Mouse (Mus musculus): ENCODE results near the gene Pdgfc. TPM values are rescaled to one million over a fixed set of nuclear protein-coding genes. Genes with fewer than 3 reads are reported as not detected.
A peak's percentile ranks its signal among the peaks of the same experiment; 100 is the strongest.

Gene Pdgfc
- polyA plus RNA-seq, 1 experiment from 2014 or later: 36.4 TPM

GRCm38 (mm10) chr3:81029909-81030308 lies 6.3 kb upstream of the Pdgfc start:
- H3K4me2 ChIP-seq: no peak overlapping the region
- H3K9me3 ChIP-seq: no peaks in the 10 kb centered on the region
- 43% methylated on average over 3 of the region's 3 CpGs for WGBS
- no peaks in the 10 kb centered on the region for H3K4me1 ChIP-seq
- H3K27ac ChIP-seq: no peak overlapping the region
- H3K9ac ChIP-seq: no peak overlapping the region
- no peaks in the 10 kb centered on the region for H3K27me3 ChIP-seq
- H3K36me3 ChIP-seq: no peaks in the 10 kb centered on the region
- no peak overlapping the region for H3K4me3 ChIP-seq
- ATAC-seq (ENCODE audit: insufficient number of reproducible peaks, low FRiP score, low TSS enrichment, low read depth): no peak

GRCm38 (mm10) chr3:81030311-81030710 lies 5.9 kb upstream of the Pdgfc start:
- no peak overlapping the region for H3K4me3 ChIP-seq
- WGBS: 66% methylated on average over 2 of the region's 2 CpGs
- H3K9me3 ChIP-seq: no peaks in the 10 kb centered on the region
- no peak overlapping the region for H3K9ac ChIP-seq
- no peak overlapping the region for H3K4me2 ChIP-seq
- ATAC-seq (ENCODE audit: insufficient number of reproducible peaks, low FRiP score, low TSS enrichment, low read depth): no peak
- H3K27me3 ChIP-seq: no peaks in the 10 kb centered on the region
- H3K4me1 ChIP-seq: no peaks in the 10 kb centered on the region
- H3K27ac ChIP-seq: no peak overlapping the region
- H3K36me3 ChIP-seq: no peaks in the 10 kb centered on the region

- H3K4me2 ChIP-seq: no peak overlapping the region
- H3K36me3 ChIP-seq: no peaks in the 10 kb centered on the region
- no peak overlapping the region for H3K4me3 ChIP-seq
- peaks cover 7% of the 10 kb centered on the region for H3K4me1 ChIP-seq
- 80% methylated on average over 4 of the region's 4 CpGs for WGBS
- ATAC-seq (ENCODE audit: insufficient number of reproducible peaks, low FRiP score, low TSS enrichment, low read depth): no peak
- no peak overlapping the region for H3K27ac ChIP-seq
- no peaks in the 10 kb centered on the region for H3K9me3 ChIP-seq
- H3K27me3 ChIP-seq: no peaks in the 10 kb centered on the region
- no peak overlapping the region for H3K9ac ChIP-seq
Measured at GRCm38 (mm10) chr3:81032014-81032413, 4.2 kb upstream of the Pdgfc start.

- no peaks in the 10 kb centered on the region for H3K36me3 ChIP-seq
- H3K9ac ChIP-seq: no peak overlapping the region
- H3K27me3 ChIP-seq: no peaks in the 10 kb centered on the region
- H3K4me1 ChIP-seq: peaks cover 15% of the 10 kb centered on the region
- no peak overlapping the region for H3K27ac ChIP-seq
- no peaks in the 10 kb centered on the region for H3K9me3 ChIP-seq
- 46% methylated on average over 6 of the region's 6 CpGs for WGBS
- no peak overlapping the region for H3K4me2 ChIP-seq
- no peak for ATAC-seq (ENCODE audit: insufficient number of reproducible peaks, low FRiP score, low TSS enrichment, low read depth)
- no peak overlapping the region for H3K4me3 ChIP-seq
Measured at GRCm38 (mm10) chr3:81034336-81035102, 1.7 kb upstream of the Pdgfc start.

- H3K4me1 ChIP-seq: peaks cover 17% of the 10 kb centered on the region
- under 1% methylated on average over 68 of the region's 68 CpGs for WGBS
- peak overlapping the region; percentile 62 for H3K9ac ChIP-seq
- H3K4me3 ChIP-seq: peak overlapping the region; percentile 85
- H3K27ac ChIP-seq: peak overlapping the region; percentile 93
- no peaks in the 10 kb centered on the region for H3K9me3 ChIP-seq
- peak overlapping the region; percentile 83 for H3K4me2 ChIP-seq
- ATAC-seq (ENCODE audit: insufficient number of reproducible peaks, low FRiP score, low TSS enrichment, low read depth): peak; percentile 86
- H3K27me3 ChIP-seq: no peaks in the 10 kb centered on the region
- H3K36me3 ChIP-seq: no peaks in the 10 kb centered on the region
Measured at GRCm38 (mm10) chr3:81036554-81037311, 517 bp downstream of the Pdgfc start.

- peaks cover 17% of the 10 kb centered on the region for H3K4me1 ChIP-seq
Measured at GRCm38 (mm10) chr3:81037312-81037859, 1.2 kb downstream of the Pdgfc start.

GRCm38 (mm10) chr3:81039131-81039653 lies 3.0 kb downstream of the Pdgfc start:
- Histone ChIP-seq H3K9ac (no peak overlapping the region), H3K4me3 (peak overlapping the region; percentile 85), H3K27me3 (no peaks in the 10 kb centered on the region), H3K4me2 (peak overlapping the region; percentile 83), H3K4me1 (peaks cover 17% of the 10 kb centered on the region), H3K27ac (peak overlapping the region; percentile 13), H3K36me3 (no peaks in the 10 kb centered on the region), H3K9me3 (no peaks in the 10 kb centered on the region)
- WGBS: 26% methylated on average over 2 of the region's 2 CpGs
- no peak for ATAC-seq (ENCODE audit: insufficient number of reproducible peaks, low FRiP score, low TSS enrichment, low read depth)

More at GRCm38 (mm10) chr3:81037312-81037859, 1.2 kb downstream of the Pdgfc start:
- H3K36me3 ChIP-seq: no peaks in the 10 kb centered on the region
- H3K4me2 ChIP-seq: peak overlapping the region; percentile 83
- H3K9me3 ChIP-seq: no peaks in the 10 kb centered on the region
- peak overlapping the region; percentile 93 for H3K27ac ChIP-seq
- no peak; the same call in 1 of the 2 replicates for ATAC-seq (ENCODE audit: insufficient number of reproducible peaks, low FRiP score, low TSS enrichment, low read depth)
- no peaks in the 10 kb centered on the region for H3K27me3 ChIP-seq
- peak overlapping the region; percentile 85 for H3K4me3 ChIP-seq
- WGBS: 0% methylated on average over 34 of the region's 34 CpGs
- H3K9ac ChIP-seq: peak overlapping the region; percentile 62

GRCm38 (mm10) chr3:81044653-81045343 lies 8.6 kb downstream of the Pdgfc start:
- no peak for ATAC-seq (ENCODE audit: insufficient number of reproducible peaks, low FRiP score, low TSS enrichment, low read depth)
- WGBS: 78% methylated on average over 2 of the region's 2 CpGs
- Histone ChIP-seq H3K4me1 (peaks cover 21% of the 10 kb centered on the region), H3K27ac (no peak overlapping the region), H3K9me3 (no peaks in the 10 kb centered on the region), H3K4me3 (no peak overlapping the region), H3K9ac (no peak overlapping the region), H3K27me3 (no peaks in the 10 kb centered on the region), H3K4me2 (no peak overlapping the region), H3K36me3 (no peaks in the 10 kb centered on the region)

GRCm38 (mm10) chr3:81045344-81046050 lies 9.3 kb downstream of the Pdgfc start:
- no peaks in the 10 kb centered on the region for H3K9me3 ChIP-seq
- no peak for ATAC-seq (ENCODE audit: insufficient number of reproducible peaks, low FRiP score, low TSS enrichment, low read depth)
- H3K36me3 ChIP-seq: no peaks in the 10 kb centered on the region
- no peak overlapping the region for H3K9ac ChIP-seq
- no peak overlapping the region for H3K4me2 ChIP-seq
- no peaks in the 10 kb centered on the region for H3K27me3 ChIP-seq
- 55% methylated on average over 5 of the region's 5 CpGs for WGBS
- H3K27ac ChIP-seq: no peak overlapping the region
- H3K4me1 ChIP-seq: peaks cover 21% of the 10 kb centered on the region
- H3K4me3 ChIP-seq: no peak overlapping the region

- ATAC-seq (ENCODE audit: insufficient number of reproducible peaks, low FRiP score, low TSS enrichment, low read depth): peak; percentile 61; the same call in 1 of the 2 replicates
- 18% methylated on average over 10 of the region's 10 CpGs for WGBS
- 0 out of 2 replicates have a peak overlapping the region, but pooled peaks have one; percentile 5 for H3K4me2 ChIP-seq
- H3K4me1 ChIP-seq: peaks cover 21% of the 10 kb centered on the region
- H3K4me3 ChIP-seq: no peak overlapping the region
- no peak overlapping the region for H3K9ac ChIP-seq
- H3K27me3 ChIP-seq: no peaks in the 10 kb centered on the region
- H3K9me3 ChIP-seq: no peaks in the 10 kb centered on the region
- no peak overlapping the region for H3K27ac ChIP-seq
- no peaks in the 10 kb centered on the region for H3K36me3 ChIP-seq
Measured at GRCm38 (mm10) chr3:81046652-81047607, 10.7 kb downstream of the Pdgfc start.
